Mouse (Mus musculus) kidney, adult 2 months (tissue): ENCODE measurements around the gene Myl7.

Source experiments
- CTCF ChIP-seq: fragments of 200-500 bp; conservative IDR thresholded peaks from 2 replicates; pipeline ENCODE4 v1.5.1; 2011; ENCODE audit warnings: low read depth, mild to moderate bottlenecking, control low read depth, low read length, moderate library complexity, mixed read lengths; ENCODE audit not compliant: insufficient read depth, insufficient read length
- POLR2A ChIP-seq: fragments of 200-500 bp; IDR thresholded peaks from one replicate; pipeline ENCODE4 v1.6.1; 2011; ENCODE audit warnings: low read depth, low read length, control low read depth

DNA sequence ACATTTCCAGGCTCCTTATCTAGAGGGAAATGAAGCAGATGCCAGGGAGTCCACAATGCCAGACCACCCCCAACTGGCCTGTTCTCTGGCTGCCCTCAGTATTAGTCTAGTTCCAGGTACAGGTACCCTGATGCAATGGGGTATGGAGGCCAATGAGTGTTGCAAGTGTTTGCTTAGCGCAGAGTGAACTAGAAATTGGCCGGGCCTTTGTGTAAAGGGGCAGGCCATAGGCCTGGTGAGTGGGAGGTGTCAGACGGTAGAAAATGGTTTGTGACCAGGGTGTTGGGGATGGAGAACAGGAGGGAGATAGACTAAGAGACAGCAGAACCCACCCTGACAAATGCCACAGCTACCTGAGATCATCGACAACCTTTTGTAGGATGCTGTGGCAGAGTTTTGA lies 21.0 kb upstream of the Myl7 start:
- TF ChIP-seq CTCF (no peak), POLR2A (no peak)
